Mouse (Mus musculus): ENCODE data around the gene Fkrp. TPM values are rescaled to one million over a fixed set of nuclear protein-coding genes. Genes with fewer than 3 reads are reported as not detected.

Gene Fkrp
- total RNA-seq, 2 experiments from 2014 or later: 50.3 to 57.2 TPM

DNA sequence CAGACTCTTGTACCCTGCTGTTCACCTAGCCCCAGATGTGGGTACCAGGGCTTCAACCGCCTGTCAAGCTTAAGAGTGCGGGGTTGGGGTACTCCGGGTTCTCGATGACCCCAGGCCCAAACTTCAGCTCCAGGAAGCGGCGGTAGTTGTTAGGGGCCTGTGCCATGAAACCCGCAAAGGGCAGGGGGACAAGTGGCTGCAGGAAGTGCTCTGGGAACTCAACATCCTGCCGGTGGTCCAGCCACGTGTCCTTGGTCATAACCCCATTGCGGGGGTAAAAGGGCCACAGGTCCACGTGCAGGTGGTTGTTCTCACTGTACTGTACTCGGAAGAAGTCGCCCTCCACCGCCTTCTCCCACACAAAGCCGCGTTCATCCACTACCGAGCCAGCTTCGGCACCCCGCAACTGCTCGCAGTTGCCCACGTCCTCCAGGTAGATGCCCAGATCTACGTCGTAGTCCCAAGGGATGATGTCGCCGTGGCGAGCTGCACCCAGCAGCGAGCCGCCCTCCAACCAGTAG, 6.1 kb downstream of the Fkrp start:
- intact Hi-C loops (cut with DNase I): loop anchor here (5.0 kb wide), 3 partner anchors 37 to 183 kb away; no protein-coding TSS in a partner anchor
- no peak for DNase-seq (ENCODE audit: low spot score in 2 of 2)

DNA sequence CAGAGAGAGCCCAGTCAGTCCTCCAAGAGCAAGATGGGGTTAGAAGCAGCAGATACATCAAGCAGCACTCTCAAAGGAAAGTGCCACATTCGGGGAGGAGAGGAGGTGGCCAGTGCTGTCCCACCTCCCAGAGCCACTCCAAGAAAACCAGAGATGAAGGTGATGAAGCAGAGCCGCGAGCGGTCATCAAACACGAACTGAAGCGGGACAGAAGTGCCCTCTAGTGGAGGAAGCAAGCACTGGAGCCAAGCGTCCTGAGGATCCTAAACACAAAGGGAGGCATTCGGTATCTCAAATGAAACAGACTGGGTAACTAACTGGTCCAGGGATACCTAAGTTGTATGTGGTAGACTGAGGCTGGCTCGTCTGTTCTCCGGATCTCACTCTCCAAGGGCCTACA, 6.8 kb downstream of the Fkrp start:
- DNase-seq (ENCODE audit: low spot score in 2 of 2): peak; percentile 72 to 81
- intact Hi-C loops (cut with DNase I): loop anchor here (5.0 kb wide), 3 partner anchors 38 to 182 kb away; no protein-coding TSS in a partner anchor

DNA sequence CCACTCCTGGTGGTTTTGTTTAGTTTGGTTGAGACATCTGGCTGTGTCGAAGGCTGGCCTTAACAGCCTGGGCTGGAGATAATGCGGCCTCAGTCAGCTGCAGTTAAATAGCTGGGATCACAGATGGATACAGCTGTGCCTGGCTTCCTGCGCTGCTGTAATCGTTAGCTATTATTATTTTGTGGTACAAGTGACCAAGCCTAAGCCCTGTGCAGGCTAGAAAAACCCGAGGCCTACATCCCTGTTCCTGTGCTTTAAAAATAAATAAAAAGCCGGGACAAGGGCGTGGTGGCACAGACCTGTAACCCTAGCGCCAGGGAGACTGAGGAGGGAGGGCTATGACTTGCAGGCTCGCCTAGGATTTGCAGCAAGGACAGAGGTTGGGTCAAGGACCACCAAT, 7.9 kb downstream of the Fkrp start:
- no peak for DNase-seq (ENCODE audit: low spot score in 2 of 2)
- intact Hi-C loops (cut with DNase I): no loop called here

DNA sequence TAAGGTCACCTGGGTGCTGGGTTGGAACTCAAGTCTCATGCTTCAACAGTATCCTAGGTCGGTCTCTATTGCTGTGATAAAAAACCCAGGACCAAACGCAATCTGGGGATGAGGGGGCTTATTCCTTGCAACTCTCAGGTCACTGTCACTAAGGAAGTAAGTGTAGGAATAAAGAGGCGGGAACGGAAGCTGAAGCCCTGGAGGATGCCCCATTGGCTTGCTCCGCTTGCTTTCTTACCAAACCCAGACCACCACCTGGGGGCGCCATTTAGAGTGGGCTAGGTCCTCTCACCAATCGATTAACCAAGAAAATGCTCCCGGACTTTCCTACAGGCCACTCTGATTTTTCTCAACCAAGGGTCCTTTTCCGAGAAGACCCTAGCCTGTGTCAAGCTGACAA, 8.6 kb downstream of the Fkrp start:
- DNase-seq (ENCODE audit: low spot score in 2 of 2): no peak
- intact Hi-C loops (cut with DNase I): no loop called here

DNA sequence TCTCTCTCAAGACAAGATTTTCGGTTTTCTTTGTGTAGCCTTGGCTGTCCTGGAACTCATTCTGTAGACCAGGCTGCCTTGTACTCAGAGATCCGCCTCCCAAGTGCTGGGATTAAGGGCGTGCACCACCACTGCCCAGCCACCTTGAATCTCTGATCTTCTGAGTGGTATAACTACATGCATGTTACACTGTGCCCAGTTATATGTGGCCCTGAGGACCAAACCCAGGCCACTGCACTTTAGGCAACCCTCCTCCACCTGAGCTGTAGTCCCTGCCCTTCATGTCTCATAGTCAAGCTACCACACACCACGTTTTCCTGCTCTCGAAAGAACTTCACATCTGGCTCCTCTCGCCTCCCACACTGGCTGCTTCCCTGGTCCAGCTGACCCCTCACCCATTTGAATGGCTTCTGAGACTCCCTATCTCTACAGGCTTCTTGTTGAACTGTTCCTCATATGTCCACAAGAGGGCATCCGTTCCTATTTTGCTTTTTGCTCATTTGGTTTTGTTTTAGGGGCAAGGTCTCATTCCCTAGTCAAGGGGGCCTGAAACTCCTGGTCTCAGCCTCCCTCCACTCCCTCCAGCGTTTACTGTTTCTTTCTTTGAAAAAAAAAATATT, 12.0 kb downstream of the Fkrp start:
- intact Hi-C loops (cut with DNase I): no loop called here
- DNase-seq (ENCODE audit: low spot score in 2 of 2): no peak

DNA sequence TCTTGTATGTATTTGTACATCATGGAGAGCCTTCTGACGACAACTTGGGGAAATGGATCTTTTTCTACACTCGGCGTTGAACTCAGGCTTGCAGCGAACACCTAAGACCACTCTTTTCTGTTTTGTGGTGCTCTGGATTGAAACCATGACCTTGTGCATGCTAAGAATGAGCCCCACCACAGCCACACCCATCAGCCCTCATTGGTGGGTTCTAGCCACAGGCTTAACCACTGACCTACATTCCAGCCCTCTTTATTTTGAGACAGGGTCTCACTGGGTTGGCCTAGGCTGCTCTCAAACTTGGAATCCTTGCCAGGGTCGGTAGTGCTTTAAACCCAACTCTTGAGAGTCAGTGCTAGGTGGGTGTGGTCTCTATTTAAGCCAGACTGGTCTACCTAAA, 21.6 kb downstream of the Fkrp start:
- DNase-seq (ENCODE audit: low spot score in 2 of 2): no peak
- intact Hi-C loops (cut with DNase I): loop anchor here (5.0 kb wide), 1 partner anchor 33 kb away; no protein-coding TSS in a partner anchor

DNA sequence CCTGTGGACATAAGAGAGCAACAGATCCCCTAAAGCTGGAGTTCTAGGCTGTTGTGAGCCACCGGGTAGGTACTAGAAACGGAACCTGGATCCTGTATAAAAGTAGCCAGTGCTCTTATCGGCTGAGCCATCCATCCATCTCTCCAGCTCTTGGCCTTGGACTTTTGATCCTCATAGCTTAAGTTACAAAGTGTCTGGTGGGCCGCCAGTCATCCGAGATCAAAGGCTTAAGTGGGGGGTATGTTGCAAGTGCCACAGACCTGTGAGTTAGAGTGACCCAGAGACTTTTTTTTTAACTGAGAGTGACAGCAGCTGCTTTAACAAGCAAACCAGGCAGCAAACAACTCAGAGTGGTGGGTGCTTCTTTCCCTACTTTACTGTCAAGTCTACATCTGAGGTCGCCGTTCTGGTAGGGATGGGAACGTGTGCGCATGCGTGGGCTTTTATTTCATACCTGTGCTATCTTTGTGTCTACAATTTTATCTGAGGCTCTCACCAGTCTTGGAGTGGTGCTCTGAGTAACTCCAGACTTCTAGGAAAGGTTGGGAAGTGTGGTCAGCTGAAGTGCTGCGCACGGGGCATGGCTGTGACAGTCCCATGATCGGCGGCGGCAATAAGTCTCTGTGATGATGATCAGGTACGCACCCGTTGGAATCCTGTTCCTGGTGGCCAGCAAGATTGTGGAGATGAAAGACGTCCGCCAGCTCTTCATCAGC, 23.4 kb downstream of the Fkrp start:
- no peak for DNase-seq (ENCODE audit: low spot score in 2 of 2)
- intact Hi-C loops (cut with DNase I): no loop called here

DNA sequence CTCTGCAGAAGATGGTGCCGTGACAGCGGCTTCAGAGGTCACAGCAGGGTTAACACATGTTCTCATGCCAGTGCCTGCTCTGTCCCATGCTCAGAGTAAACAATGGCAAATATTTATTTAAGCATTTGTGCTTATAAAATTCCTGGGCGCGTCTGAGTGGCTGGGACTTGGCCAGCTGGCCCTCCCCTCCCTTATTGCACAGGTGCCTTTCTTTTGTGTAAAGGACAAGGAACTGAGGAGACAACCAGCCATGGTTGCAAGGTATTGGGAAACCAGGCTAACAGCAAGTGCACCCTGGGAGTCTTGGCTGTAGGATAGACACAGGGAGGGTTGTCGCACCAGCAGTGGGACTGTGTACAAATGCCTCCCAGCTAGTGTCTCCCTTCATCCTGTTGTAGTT, 24.2 kb downstream of the Fkrp start:
- intact Hi-C loops (cut with DNase I): no loop called here
- no peak for DNase-seq (ENCODE audit: low spot score in 2 of 2)

DNA sequence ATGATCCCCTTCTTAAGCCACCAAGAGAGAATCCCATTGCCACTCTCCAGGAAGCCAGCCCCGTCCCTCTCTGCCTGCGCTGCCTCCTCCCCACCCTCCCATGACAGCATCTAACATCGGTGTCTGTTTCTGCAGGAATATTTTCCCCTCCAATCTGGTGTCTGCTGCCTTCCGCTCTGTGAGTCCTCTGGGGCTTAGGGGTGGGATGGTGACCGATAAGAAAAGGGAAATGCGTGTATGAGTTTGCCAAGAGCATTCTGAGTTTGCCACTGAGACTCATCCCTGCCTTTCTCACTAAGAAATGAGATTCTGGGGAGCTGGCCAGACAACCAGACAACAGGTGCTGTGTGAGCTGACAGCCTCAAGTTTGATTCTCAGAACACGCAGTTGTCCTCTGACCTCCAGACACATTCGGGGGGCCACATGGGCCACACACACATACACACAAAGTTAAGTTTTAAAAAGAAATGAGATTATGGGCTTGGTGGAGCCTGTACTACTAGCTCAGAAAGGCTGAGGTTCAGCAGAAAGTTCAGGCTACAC, 30.9 kb downstream of the Fkrp start:
- intact Hi-C loops (cut with DNase I): no loop called here
- no peak for DNase-seq (ENCODE audit: low spot score in 2 of 2)

DNA sequence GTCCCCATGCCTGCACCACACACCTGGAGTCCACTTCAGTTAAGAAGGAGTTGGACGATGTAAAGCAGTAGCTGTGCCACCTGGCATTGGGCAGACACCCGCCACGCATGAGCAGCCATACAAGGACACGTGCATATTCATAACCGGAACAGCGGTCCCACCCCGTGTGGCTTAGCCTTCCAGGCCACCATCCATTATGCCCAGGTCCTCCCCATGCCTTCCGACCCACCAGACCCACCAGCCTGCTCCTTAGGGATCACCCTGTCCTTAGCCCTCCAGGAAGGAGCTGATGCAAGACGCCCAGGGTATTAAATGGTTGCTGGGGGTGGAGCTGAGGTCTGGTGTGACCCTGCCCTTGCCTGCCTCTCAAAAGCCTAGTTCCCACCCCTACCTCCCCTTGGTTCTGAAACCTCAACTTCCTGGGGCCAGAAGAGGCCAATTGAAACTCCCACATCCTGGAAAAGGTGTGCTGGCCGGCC, 32.0 kb downstream of the Fkrp start:
- DNase-seq (ENCODE audit: low spot score in 2 of 2): no peak
- intact Hi-C loops (cut with DNase I): no loop called here

DNA sequence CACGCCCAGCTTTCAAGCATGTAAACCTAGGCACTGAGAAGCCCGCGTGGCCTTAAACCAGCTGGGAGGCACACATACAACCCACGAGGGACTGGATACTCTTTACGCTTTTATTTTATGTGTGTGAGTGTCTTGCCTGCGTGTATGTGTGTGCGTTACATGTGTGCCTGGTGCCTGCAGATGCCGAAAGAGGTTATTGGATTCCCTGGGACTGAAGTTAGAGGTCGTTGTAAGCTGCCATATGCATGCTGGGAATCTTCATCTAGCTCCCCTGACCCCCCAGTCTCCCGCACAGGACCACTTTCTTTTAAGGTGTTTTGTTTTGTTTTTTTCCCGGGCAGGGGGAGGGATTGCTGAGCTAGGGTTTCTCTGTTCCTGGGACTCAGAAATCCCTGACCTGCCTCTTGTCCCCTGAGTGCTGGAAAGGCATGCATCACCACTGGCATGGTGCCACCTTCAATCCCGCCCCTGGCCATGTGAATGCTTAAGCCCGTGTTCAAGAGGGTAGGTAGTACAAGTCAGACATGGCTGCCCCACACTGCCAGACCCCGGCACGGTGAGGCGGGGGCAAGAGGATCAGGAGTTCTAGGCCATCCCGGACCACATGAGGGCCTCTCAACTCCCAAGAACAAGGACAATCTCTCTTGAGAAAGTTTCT, 32.6 kb downstream of the Fkrp start:
- intact Hi-C loops (cut with DNase I): no loop called here
- no peak for DNase-seq (ENCODE audit: low spot score in 2 of 2)

DNA sequence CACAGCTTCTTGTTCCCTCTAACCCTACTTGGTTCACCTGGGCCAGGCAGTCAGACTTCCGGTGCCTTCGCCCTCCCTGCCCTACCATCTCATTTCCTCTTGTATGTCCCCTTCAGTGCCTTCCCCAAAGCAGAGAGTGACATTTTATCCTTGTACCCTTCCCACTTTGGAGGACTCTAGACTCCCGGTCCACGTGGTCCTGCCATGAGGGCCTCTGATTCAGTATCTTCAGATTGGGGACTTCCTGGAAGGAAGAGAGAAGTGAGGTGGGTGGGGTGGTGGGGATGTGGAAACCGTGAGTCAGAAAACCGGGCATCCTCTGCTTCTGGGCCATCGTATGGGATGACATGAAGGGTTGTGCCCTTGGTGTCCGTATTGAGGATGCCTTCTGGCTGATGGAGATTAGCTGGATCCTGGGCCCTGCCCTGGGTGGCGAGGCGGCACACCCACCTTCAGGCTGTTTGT, 33.3 kb downstream of the Fkrp start:
- intact Hi-C loops (cut with DNase I): no loop called here
- no peak for DNase-seq (ENCODE audit: low spot score in 2 of 2)

DNA sequence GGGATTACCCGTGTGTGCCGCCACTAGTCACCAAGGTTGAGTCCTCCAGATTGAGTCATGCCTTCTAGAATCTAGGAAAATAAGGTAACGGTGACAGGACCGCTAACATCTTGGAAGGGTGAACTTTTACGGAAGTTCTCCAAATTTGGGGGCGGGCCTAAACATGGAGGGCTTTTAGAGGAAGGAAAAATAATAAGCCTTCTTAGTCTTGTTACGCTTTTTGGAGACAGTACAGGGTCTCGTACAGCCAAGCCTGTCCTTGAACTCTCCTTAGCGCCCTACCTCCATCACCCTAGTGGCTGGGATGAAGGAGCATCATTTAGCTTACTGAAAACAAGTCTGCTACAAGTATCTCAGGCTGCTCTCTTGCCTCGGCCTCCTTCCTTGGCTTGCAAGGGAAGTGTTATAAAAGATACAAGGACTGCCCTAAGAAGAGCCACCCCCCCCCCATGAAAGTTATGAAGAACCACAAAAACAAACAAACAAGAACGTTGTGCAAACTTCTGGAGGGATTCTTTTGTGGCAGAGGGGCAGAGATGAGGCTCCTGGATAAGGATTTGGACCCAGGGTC, 33.9 kb downstream of the Fkrp start:
- intact Hi-C loops (cut with DNase I): no loop called here

DNA sequence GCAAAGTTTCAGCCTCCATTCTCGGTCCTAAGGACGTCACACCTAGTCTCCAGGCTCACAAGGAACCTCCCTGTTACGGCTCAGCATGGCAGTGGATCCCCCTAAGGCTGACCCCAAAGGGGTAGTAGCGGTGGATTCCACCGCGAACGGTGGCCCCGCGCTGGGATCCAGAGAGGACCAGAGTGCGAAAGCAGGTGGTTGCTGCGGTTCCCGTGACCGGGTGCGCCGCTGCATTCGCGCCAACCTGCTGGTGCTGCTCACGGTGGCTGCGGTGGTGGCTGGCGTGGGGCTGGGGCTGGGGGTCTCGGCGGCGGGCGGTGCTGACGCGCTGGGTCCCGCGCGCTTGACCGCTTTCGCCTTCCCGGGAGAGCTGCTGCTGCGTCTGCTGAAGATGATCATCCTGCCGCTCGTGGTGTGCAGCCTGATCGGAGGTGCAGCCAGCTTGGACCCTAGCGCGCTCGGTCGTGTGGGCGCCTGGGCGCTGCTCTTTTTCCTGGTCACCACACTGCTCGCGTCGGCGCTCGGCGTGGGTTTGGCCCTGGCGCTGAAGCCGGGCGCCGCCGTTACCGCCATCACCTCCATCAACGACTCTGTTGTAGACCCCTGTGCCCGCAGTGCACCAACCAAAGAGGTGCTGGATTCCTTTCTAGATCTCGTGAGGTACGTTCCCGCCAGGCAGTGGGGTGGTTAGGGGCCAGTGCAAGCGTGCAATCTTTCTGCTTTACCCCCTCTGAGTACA, 34.5 kb downstream of the Fkrp start:
- DNase-seq (ENCODE audit: low spot score in 2 of 2): no peak
- intact Hi-C loops (cut with DNase I): no loop called here

More for the DNA sequence above, 33.9 kb downstream of the Fkrp start:
- no peak for DNase-seq (ENCODE audit: low spot score in 2 of 2)

DNA sequence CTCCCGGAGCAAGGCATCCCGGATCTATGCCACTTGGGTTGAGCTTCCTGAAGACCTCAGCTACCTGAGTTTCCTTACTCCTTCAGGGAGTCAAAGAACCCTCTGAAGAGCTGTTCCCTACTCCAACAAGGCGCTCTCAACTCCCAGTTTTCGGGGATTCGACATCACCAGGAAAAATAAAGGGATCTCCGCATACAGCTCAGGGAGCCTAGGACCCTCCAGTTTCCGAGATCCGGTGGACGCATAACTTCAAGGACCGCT, 35.0 kb downstream of the Fkrp start:
- intact Hi-C loops (cut with DNase I): no loop called here
- no peak for DNase-seq (ENCODE audit: low spot score in 2 of 2)

DNA sequence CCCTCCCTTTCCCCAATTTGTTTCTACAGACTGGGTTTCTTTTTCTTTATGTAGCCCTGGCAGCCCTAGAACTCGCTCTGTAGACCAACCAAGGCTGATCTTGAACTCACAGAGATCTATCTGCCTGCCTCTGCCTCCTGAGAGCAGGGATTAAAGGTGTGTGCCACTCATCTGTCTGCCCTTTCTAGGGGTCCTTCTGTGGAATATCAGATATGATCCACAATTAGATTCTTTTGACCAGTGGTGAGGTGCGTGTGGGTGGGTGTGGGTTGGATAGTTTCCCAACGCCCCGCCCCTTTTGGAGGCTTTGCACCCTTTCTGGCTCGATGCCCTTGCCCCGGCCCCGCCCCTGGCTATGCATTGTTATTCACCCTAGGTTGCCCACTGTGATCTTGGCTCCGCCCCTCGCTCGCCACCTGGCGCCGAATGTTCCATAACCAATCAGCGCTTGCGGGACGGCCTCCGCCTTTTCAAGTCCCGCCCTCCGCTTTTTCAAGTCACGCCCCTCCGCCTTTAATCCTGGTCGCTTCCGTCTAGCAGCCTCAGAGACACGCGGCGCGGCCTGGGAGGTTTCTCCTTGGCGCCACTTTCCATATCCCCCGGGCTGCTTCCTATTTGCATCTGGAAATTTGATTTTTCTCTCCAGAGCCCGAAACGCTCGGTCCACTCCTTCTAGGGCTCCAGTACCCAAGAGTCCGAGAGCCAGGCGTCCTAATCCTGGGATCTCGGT, 35.5 kb downstream of the Fkrp start, which contains the start of gene Slc1a5:
Slc1a5 (plus strand) TSS at position 516 of the 730 bp plus-strand sequence.
- DNase-seq (ENCODE audit: low spot score in 2 of 2): peak; percentile 66 to 71
- intact Hi-C loops (cut with DNase I): no loop called here

DNA sequence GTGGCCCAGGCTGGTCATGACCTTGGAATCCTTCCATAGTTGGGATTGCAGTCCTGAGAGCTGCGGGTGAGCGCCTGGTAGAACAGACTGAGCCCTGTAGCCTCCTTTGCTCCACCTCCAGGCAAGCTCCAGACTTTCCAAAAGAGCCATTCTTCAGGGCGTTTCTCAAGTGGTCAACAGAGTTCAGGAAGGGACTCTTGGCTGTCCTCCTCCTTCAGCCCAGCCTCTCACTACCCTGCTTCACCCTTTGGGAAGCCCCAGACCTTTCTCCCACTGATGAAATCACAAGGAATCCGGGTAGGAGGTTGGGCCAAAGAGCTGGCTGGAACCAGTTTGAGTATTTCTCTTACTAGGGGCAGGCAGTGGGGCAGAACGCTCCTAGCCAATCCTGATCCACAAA, 36.5 kb downstream of the Fkrp start:
- no peak for DNase-seq (ENCODE audit: low spot score in 2 of 2)
- intact Hi-C loops (cut with DNase I): no loop called here

DNA sequence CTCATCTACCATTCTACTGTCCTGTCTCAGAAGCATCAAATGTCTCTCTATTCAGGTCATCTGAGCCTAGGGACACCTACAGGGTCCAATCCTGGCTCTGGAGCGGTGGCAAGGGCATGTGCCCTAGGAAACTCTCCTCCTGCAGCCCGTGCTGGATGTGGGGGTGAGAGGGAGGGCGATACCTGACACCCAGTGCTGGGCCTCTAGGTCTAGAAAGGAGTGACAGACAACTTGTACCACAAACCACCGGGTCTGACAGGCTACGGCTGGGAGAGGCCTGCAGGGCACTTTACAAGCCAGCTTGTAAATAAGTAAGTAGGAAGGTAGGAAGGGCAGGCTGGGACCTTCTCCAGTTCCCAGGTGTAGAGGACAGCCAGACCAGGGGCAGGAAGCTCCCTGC, 40.6 kb downstream of the Fkrp start:
- intact Hi-C loops (cut with DNase I): no loop called here
- DNase-seq (ENCODE audit: low spot score in 2 of 2): no peak

DNA sequence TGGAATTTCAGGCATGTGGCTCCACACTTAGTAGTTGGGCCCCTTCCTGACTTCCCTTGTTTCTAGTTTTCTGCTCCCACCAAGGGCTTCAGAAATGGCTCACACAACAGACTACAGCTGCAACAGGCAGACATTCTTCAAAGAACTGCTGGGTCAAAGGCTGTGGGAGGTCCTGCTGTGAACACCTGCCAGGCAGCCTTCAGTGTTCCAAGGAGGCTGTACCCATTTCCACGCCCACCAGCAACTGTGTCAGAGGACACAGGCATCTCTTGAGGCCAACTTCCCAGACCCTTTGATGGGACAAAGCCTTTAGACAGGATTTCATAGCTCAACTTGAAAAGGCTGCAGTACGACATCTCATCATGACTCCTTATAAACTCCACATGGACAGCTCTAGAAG, 50.1 kb downstream of the Fkrp start:
- intact Hi-C loops (cut with DNase I): no loop called here
- DNase-seq (ENCODE audit: low spot score in 2 of 2): no peak
